Mouse (Mus musculus) liver, embryonic 16.5 days (tissue): ENCODE measurements around the gene Zranb2. TPM values are rescaled to one million over a fixed set of nuclear protein-coding genes. Genes with fewer than 3 reads are reported as not detected.

Experiments used
- microRNA counts: library from miRNA; unstranded; fragments of <30 nt; microRNA quantifications from one replicate; lab custom pipeline; 2016
- microRNA-seq: library from miRNA; unstranded; fragments of <30 nt; microRNA quantifications from one replicate; pipeline ENCODE4, GENCODE M21; 2016
- polyA plus RNA-seq: library from polyadenylated mRNA; unstranded; fragments of >200 nt; fragmentation: Nextera tagmentation; extraction: Ambion mirVana; gene quantifications from 2 replicates; pipeline ENCODE4 v1.2.1, GENCODE M21; 2015

Gene Zranb2
- polyA plus RNA-seq, 1 experiment from 2014 or later: 36.6 TPM

MicroRNAs within 50 kb of the gene (microRNA counts, 519-probe panel; counts per million panel counts)
- 2,605 counts per million, percentile 70 among the panel's probes with 10 or more counts for microRNA mmu-miR-186 (lab: Ali Mortazavi, UCI)

Small RNAs within 50 kb of the gene (microRNA-seq; reads per million reads assigned to microRNA genes)
- 811 reads per million, percentile 74 among the genes with 10 or more reads in this experiment for gene Mir186

Other genes starting within 250 kb of the Zranb2 start
- 2.7 and 3.1 TPM in 2 replicates for gene Ptger3, start 32.7 kb downstream of the Zranb2 start, polyA plus RNA-seq